Mouse (Mus musculus) heart, adult 2 months (tissue): ENCODE data around the gene Tstd2.

ENCODE experiments used
- CTCF ChIP-seq: fragments of 200-600 bp; IDR thresholded peaks from 2 replicates; pipeline ENCODE4 v1.8.1; 2022; ENCODE audit warnings: antibody characterized with exemption, mild to moderate bottlenecking, moderate library complexity
- POLR2A ChIP-seq: fragments of 200-500 bp; IDR thresholded peaks from 2 replicates; pipeline ENCODE4 v1.6.1; 2011; ENCODE audit warnings: mild to moderate bottlenecking, low read depth, low read length, control low read depth; ENCODE audit not compliant: insufficient read depth

GRCm38 (mm10) chr4:46096546-46096945 is 41.9 kb downstream of the Tstd2 start:
- TF ChIP-seq CTCF (no peak), POLR2A (no peak)
